Mouse (Mus musculus): ENCODE measurements around the gene Htra1. TPM values are rescaled to one million over a fixed set of nuclear protein-coding genes. Genes with fewer than 3 reads are reported as not detected.

Htra1 gene
- polyA plus RNA-seq, 1 experiment: 74.8 TPM

GRCm38 (mm10) chr7:130914693-130915363, 21.1 kb upstream of the Htra1 start:
- H3K27me3 ChIP-seq (ENCODE audit: control insufficient read depth, insufficient read depth, insufficient read length): no peaks in the 10 kb centered on the region
- no peak overlapping the region for H3ac ChIP-seq (ENCODE audit: control insufficient read depth, insufficient read length, low read depth)
- no peaks in the 10 kb centered on the region for H3K79me2 ChIP-seq (ENCODE audit: control insufficient read depth, insufficient read depth)
- TF ChIP-seq CTCF (IDR thresholded peaks at IDR 0.05; ENCODE audit: control insufficient read depth, insufficient read depth, insufficient read length) (no peak), MYOD1 (IDR thresholded peaks at IDR 0.05; ENCODE audit: control insufficient read depth, insufficient read length, low read depth) (no peak), CEBPB (IDR thresholded peaks at IDR 0.05; ENCODE audit: low read depth) (no peak), MAX (IDR thresholded peaks at IDR 0.05) (no peak), USF1 (IDR thresholded peaks at IDR 0.05; ENCODE audit: low read depth) (no peak), MYOG (IDR thresholded peaks at IDR 0.05; ENCODE audit: control insufficient read depth, extremely low read depth, insufficient read length) (no peak), FOSL1 (IDR thresholded peaks at IDR 0.05; ENCODE audit: insufficient read depth, low read length, poor library complexity, severe bottlenecking) (no peak)
- peaks cover 6% of the 10 kb centered on the region for H3K36me3 ChIP-seq (ENCODE audit: control insufficient read depth, insufficient read depth)
- no peaks in the 10 kb centered on the region for H3K79me3 ChIP-seq (ENCODE audit: low read depth)
- H3K4me3 ChIP-seq (ENCODE audit: insufficient read depth, poor library complexity, severe bottlenecking): no peak overlapping the region

- Histone ChIP-seq H3K79me3 (ENCODE audit: low read depth) (no peaks in the 10 kb centered on the region), H3K36me3 (ENCODE audit: control insufficient read depth, insufficient read depth) (peaks cover 2% of the 10 kb centered on the region), H3K27me3 (ENCODE audit: control insufficient read depth, insufficient read depth, insufficient read length) (no peaks in the 10 kb centered on the region), H3K79me2 (ENCODE audit: control insufficient read depth, insufficient read depth) (no peaks in the 10 kb centered on the region), H3ac (ENCODE audit: control insufficient read depth, insufficient read length, low read depth) (no peak overlapping the region), H3K4me3 (ENCODE audit: insufficient read depth, poor library complexity, severe bottlenecking) (no peak overlapping the region)
- TF ChIP-seq CEBPB (IDR thresholded peaks at IDR 0.05; ENCODE audit: low read depth) (no peak), USF1 (IDR thresholded peaks at IDR 0.05; ENCODE audit: low read depth) (no peak), MAX (IDR thresholded peaks at IDR 0.05) (no peak), CTCF (IDR thresholded peaks at IDR 0.05; ENCODE audit: control insufficient read depth, insufficient read depth, insufficient read length) (no peak), MYOG (IDR thresholded peaks at IDR 0.05; ENCODE audit: control insufficient read depth, extremely low read depth, insufficient read length) (no peak), MYOD1 (IDR thresholded peaks at IDR 0.05; ENCODE audit: control insufficient read depth, insufficient read length, low read depth) (no peak), FOSL1 (IDR thresholded peaks at IDR 0.05; ENCODE audit: insufficient read depth, low read length, poor library complexity, severe bottlenecking) (no peak)
These were observed 17.7 kb upstream of the Htra1 start for GRCm38 (mm10) chr7:130918260-130918659.

GRCm38 (mm10) chr7:130922981-130923731, 12.8 kb upstream of the Htra1 start:
- H3K36me3 ChIP-seq (ENCODE audit: control insufficient read depth, insufficient read depth): no peaks in the 10 kb centered on the region
- H3K79me2 ChIP-seq (ENCODE audit: control insufficient read depth, insufficient read depth): no peaks in the 10 kb centered on the region
- TF ChIP-seq MYOD1 (IDR thresholded peaks at IDR 0.05; ENCODE audit: control insufficient read depth, insufficient read length, low read depth) (no peak), CEBPB (IDR thresholded peaks at IDR 0.05; ENCODE audit: low read depth) (no peak), FOSL1 (IDR thresholded peaks at IDR 0.05; ENCODE audit: insufficient read depth, low read length, poor library complexity, severe bottlenecking) (no peak), MAX (IDR thresholded peaks at IDR 0.05) (no peak), MYOG (IDR thresholded peaks at IDR 0.05; ENCODE audit: control insufficient read depth, extremely low read depth, insufficient read length) (no peak), USF1 (IDR thresholded peaks at IDR 0.05; ENCODE audit: low read depth) (no peak)
- H3K4me3 ChIP-seq (ENCODE audit: insufficient read depth, poor library complexity, severe bottlenecking): no peak overlapping the region
- no peaks in the 10 kb centered on the region for H3K27me3 ChIP-seq (ENCODE audit: control insufficient read depth, insufficient read depth, insufficient read length)
- H3K79me3 ChIP-seq (ENCODE audit: low read depth): no peaks in the 10 kb centered on the region
- H3ac ChIP-seq (ENCODE audit: control insufficient read depth, insufficient read length, low read depth): no peak overlapping the region

- no peaks in the 10 kb centered on the region for H3K27me3 ChIP-seq (ENCODE audit: control insufficient read depth, insufficient read depth, insufficient read length)
These were observed 5.5 kb upstream of the Htra1 start for GRCm38 (mm10) chr7:130930401-130930800.

GRCm38 (mm10) chr7:130932921-130933320, 3.0 kb upstream of the Htra1 start:
- Histone ChIP-seq H3ac (ENCODE audit: control insufficient read depth, insufficient read length, low read depth) (no peak overlapping the region), H3K79me3 (ENCODE audit: low read depth) (peaks cover 10% of the 10 kb centered on the region), H3K36me3 (ENCODE audit: control insufficient read depth, insufficient read depth) (no peaks in the 10 kb centered on the region), H3K79me2 (ENCODE audit: control insufficient read depth, insufficient read depth) (peaks cover 18% of the 10 kb centered on the region), H3K27me3 (ENCODE audit: control insufficient read depth, insufficient read depth, insufficient read length) (no peaks in the 10 kb centered on the region), H3K4me3 (ENCODE audit: insufficient read depth, poor library complexity, severe bottlenecking) (no peak overlapping the region)
- no peak for TF ChIP-seq MAX (IDR thresholded peaks at IDR 0.05)
- TF ChIP-seq CTCF (IDR thresholded peaks at IDR 0.05; ENCODE audit: control insufficient read depth, insufficient read depth, insufficient read length): no peak
- no peak for TF ChIP-seq USF1 (IDR thresholded peaks at IDR 0.05; ENCODE audit: low read depth)
- TF ChIP-seq FOSL1 (IDR thresholded peaks at IDR 0.05; ENCODE audit: insufficient read depth, low read length, poor library complexity, severe bottlenecking): no peak
- TF ChIP-seq CEBPB (IDR thresholded peaks at IDR 0.05; ENCODE audit: low read depth): no peak
- no peak for TF ChIP-seq MYOD1 (IDR thresholded peaks at IDR 0.05; ENCODE audit: control insufficient read depth, insufficient read length, low read depth)
- TF ChIP-seq MYOG (IDR thresholded peaks at IDR 0.05; ENCODE audit: control insufficient read depth, extremely low read depth, insufficient read length): no peak

More at GRCm38 (mm10) chr7:130930401-130930800, 5.5 kb upstream of the Htra1 start:
- no peak overlapping the region for H3ac ChIP-seq (ENCODE audit: control insufficient read depth, insufficient read length, low read depth)
- no peaks in the 10 kb centered on the region for H3K36me3 ChIP-seq (ENCODE audit: control insufficient read depth, insufficient read depth)
- H3K4me3 ChIP-seq (ENCODE audit: insufficient read depth, poor library complexity, severe bottlenecking): no peak overlapping the region
- no peaks in the 10 kb centered on the region for H3K79me3 ChIP-seq (ENCODE audit: low read depth)
- no peaks in the 10 kb centered on the region for H3K79me2 ChIP-seq (ENCODE audit: control insufficient read depth, insufficient read depth)
- no peak for TF ChIP-seq USF1 (IDR thresholded peaks at IDR 0.05; ENCODE audit: low read depth)
- no peak for TF ChIP-seq CTCF (IDR thresholded peaks at IDR 0.05; ENCODE audit: control insufficient read depth, insufficient read depth, insufficient read length)
- no peak for TF ChIP-seq FOSL1 (IDR thresholded peaks at IDR 0.05; ENCODE audit: insufficient read depth, low read length, poor library complexity, severe bottlenecking)
